Mouse (Mus musculus): ENCODE data around the gene Slc25a10.

DNA sequence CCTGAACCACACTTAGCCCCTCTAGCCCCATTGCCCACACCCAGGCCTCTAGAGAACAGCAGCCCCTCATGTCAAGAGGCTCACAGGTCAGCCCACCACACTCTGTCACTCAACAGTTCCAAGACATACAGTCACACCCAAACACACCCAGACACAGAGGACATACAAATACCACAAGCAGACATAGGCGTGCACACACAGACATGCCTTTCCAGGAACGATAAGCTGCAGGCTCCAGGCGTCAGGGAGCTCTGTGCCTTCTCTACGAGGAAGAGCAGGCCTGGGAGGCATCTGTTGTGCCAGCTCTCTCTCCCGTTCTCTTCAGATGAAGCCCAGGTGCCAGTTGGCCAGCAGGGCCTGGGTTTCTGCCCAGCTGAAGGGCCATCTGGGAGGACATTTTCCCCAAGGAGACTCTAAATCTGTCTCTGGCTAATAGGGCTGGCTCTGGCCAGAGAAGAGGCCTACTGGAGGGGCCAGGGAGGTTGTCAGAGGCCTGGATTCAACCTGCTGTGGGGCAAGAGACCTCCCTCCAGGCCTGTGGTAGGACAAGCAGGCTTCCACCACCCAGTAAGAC is 29.4 kb downstream of the Slc25a10 start:
- TF ChIP-seq CTCF (conservative IDR thresholded peaks at IDR 0.05; ENCODE audit: low read length) (no peak), POU5F1 (IDR thresholded peaks at IDR 0.05; ENCODE audit: borderline replicate concordance, low read length) (no peak), NANOG (IDR thresholded peaks at IDR 0.05; ENCODE audit: borderline replicate concordance, low read length) (no peak)

All from E14TG2a.4 (cell line).